Mouse (Mus musculus): ENCODE results near the gene Slc39a11.

Slc39a11 gene

DNA sequence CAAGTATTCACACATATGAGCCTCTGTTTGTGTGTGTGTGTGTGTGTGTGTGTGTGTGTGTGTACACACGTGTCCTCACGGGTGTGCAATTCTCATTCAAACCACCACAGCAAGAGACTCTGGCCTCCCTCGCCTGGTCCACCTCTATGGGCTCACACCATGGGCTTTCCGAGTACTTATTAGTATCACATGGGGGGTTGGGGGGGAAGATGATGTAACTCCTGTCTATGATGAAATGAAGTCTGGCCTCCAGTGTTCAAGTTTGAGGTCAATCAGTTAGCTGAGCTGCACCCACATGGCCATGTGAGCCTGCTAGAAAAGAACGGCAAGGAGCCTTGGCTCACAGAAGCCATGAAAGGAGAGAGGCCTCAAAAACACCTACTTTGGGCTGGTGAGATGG lies 16.5 kb downstream of the Slc39a11 start:
- DNase-seq (ENCODE audit: low read depth, low spot score), result no peak

DNA sequence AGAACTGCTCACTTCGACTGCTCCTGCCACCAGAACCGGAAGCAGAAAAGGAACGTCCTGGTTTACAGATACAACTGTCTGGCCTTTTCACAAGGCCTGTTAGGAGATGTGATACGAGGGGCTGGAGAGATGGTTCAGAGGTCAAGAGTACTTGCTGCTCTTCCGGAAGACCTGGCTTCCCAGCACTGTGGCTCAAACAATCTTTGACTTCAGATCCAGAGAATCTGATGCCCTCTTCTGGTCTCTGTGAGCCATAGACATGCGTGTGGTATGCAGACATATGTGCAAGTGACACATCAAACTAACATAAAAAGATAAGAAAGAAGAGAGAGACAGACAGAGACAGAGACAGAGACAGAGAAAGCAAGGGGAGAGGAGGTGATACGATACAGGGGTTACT lies 17.6 kb downstream of the Slc39a11 start:
- no peak for DNase-seq (ENCODE audit: low read depth, low spot score)

DNA sequence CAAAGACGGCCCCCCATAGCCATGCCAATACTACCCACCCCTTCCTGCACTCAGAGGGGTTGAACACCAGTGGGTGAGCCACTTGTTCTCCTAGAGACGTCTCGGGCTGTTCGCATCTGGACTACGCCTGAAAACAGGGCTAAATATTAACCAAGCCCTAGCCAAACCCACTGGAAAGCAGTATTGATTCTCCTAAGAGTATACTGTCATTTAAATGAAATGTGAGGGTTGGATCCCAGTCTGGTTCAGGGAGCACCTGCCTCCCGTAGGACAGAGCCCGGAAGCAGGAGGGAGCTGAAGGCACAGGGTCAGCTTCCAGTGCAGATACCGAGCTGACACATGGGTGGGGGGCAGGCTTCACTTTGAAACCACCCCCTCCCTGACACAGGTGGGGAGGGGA lies 18.0 kb downstream of the Slc39a11 start:
- DNase-seq (ENCODE audit: low read depth, low spot score), result no peak

DNA sequence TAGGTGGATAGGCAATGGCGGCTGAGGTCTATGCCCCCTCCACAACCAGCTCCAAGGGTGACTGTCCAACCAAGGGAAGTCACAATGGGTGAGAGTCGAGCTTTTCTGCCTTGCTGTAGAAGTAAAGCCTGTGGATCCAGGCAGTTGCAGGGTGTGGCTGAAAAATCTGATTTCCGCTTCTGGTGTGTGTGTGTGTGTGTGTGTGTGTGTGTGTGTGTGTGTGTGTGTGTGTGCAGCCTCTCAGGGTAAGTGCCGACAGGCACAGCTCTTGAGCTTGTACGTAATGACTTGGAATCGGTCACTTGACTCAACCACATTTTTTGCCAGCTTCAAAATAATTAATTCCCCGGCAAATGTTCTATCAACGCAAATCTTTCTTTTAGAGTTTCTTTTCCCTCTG lies 18.6 kb downstream of the Slc39a11 start:
- no peak for DNase-seq (ENCODE audit: low read depth, low spot score)

DNA sequence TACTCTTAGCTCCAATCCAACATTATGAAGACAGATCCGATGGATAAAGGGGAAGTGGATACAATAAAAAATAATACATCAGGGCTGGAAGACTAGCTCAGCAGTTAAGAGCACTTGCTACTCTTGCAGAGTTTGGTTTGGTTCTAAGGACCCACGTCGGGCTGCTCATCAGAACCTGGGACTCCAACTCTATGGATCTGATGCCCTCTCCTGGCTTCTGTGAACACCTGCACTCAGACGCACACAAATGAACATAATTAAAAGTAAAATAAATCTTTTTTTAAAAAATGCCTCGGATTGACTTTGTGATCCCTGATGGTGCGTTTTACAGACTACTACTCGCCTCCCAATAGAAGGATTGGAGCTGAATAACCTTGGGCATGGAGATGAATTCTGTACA lies 19.2 kb downstream of the Slc39a11 start:
- peak; percentile 25 for DNase-seq (ENCODE audit: low read depth, low spot score)

DNA sequence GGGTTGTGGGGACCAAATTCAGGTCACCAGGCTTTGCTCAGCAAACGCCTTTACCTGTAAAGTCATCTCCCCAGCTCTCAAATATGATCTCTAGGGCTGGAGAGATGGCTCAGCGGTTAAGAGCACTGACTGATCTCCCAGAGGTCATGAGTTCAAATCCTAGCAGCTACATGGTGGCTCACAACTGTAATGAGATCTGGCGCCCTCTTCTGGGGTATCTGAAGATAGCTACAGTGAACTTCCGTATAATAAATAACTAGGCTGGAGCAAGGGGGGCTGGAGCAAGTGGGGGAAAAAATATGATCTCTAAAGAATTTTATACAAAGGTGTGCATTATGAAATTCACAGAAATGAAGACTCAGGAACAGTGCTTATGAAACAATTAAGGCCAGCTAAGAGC lies 22.1 kb downstream of the Slc39a11 start:
- peak; percentile 67 for DNase-seq (ENCODE audit: low read depth, low spot score)

DNA sequence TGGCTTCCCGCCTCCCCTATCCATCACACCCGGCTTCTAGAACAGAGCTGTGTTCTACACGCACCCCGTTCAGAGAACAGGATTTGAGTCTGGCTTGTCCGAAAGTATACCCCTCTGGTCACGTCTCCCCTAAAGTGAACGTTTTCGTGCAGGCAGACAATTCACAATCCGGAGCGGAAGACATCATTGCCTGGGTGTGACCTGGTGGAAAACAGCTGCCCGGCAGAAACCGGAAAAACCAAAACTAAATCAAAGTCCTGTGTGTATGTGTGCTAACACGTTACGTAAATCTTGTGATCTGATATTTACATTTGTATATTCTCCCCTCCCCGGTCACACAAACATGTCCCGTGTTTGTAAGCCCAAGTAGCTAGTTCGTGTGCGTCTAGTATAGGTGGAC lies 24.4 kb downstream of the Slc39a11 start:
- DNase-seq (ENCODE audit: low read depth, low spot score), result no peak

DNA sequence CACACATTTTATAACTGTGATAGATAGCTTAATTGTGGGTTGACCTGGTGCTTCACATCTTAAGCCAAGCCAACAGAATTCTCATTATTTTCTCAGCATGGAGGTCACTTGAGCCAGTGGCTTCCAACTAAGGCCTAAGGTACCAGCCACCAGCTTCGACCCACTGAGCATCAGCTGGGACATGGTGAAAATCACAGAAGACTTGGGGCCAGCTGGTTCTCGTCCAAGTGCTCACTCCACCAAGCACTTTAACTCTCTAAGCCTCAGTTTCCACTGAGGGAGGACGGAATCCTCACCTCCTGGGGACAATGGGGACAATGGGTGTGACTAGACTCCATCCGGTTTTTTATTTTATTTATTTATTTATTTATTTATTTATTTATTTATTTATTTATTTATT lies 27.9 kb downstream of the Slc39a11 start:
- no peak for DNase-seq (ENCODE audit: low read depth, low spot score)

DNA sequence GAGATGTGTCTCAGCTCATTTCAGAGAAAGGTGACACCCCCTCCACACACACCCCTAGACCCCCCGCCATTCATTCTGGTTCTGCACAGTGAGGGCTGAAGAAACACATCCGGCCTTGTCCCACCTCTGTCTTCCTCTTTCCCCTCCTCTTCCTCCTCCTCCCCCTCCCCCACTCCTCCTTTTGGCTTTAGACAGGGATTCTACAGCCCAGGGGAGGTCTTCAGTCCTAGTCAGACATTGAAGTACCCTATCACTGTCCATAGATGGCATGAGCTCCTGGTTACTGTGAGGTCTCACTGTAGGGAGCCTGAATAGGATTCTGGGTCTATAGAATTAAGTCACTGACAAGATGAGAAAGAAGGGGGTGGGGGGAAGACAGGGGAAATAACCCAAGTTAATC lies 28.9 kb downstream of the Slc39a11 start:
- DNase-seq (ENCODE audit: low read depth, low spot score), result no peak

DNA sequence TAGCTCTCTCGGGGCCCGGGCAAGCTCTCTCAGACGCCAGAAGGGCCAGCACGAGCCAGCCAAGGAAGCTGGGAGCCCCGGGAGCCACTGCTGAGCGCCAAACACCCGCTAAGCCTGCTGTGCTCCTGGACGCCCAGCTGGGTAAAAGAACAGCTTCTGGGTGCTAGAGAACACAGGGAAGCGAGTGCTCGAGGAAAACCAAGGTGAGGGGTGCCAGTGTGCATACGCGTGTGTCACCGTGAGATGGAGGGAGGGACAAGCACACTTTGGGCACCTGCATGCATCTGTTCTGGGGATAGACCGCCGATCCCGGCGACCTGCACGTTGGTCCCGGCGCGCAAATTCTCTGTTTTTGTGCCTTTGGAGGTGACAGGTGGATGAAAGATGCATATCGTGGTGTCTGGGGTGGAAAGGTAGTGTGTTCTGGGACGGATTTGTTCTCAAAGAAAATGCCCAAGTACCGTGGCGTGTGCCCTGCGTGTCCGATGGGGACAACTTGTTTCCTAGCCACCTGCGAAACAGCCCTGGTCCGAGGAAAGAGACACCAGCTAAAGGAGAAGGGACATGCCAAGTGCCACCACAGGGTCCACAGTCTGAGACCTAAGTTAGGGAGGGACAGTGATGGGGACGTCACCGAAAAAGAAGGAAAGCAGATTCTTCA lies 30.3 kb downstream of the Slc39a11 start:
- no peak for DNase-seq (ENCODE audit: low read depth, low spot score)

DNA sequence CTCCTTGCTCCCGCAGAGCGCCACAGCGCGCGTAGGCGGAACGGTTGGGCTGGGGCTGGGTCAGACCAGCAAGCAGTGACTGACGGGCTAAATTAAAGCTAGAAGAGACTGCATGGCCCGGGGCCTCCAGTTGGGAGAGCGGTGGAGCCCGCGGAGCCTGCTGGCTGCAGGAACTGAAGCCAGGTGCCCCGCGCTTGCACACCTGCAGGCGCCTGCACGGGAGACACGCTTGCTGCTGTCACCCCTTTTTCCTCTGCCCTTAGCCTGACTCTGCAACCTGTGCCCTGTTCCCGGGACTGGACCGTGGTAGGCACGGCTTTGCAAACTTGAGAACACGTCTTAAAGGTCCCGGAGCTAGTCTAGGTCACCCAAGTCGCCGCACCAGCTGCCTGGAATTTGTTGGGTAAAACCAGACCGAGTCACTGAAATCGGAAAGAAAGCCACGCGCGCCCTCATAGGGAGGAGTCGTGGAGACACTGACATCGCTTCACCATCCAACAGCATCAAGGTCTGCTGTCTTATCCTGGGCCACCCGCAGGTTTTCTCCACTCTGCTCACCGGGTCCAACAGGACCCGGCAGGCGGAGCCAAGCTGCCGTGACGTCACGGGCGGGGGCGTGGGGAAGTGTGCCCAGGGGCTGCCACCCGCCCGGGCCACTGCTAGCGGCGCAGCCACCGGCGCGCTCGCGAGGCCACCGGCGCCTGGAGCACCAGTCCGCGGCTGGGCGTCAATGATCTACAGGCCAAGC lies 31.0 kb downstream of the Slc39a11 start, which contains the start of gene Sstr2:
Sstr2 (plus strand) TSS at position 671 of the 748 bp plus-strand sequence.
- peak; percentile 86 for DNase-seq (ENCODE audit: low read depth, low spot score)

DNA sequence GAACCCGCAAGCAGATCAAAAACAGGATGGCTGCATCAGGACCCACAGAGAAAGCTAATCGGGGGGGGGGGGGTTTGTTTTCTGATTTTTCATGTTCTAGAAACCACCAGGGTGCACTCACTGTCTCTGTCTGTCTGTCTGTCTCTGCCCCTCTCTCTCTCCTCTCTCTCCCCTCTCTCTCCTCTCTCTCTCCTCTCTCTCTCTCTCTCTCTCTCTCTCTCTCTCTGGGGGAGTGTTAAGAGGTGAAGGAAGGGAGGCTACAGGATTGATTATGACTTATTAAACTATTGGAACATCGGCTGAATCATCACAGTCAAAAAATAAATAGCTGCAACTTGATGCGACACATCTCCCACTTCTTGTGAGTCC lies 31.6 kb downstream of the Slc39a11 start:
- DNase-seq (ENCODE audit: low read depth, low spot score), result no peak

DNA sequence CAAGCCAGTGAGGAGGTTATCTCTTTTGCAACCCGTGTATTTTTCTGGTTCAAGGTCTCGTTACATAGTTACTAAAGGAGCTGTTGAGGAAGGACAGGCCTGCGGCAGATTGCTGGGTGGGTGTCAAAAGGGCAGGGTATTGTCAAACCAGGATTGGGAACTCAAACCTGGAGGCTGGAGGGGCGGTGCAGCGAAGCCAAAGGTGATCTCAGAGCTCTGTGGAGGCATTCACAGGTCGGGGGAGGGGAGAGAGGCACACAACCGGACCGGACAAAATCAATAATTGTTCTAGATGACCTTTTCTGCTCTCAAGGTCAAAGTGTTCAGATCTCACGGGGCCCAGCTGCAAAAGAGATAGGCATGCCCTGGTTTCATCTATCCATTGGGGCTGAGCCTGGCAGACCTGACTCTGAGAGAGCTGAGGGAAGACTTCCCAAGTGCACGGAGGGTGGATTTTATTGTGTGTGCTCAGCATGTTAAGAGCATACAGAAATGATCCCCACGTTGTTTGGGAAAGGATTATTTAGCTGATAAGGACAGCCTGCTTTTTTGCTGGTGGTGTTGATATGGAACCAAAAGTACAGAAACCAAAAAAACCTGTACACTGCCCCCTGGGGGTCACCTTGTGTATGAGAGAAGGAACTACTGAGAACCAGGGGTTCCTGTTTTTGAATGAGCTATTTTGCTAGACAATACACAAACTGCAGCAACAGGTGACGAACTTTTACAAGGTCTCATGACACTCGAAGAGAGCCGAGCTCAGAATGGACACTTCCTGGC lies 32.6 kb downstream of the Slc39a11 start:
- peak; percentile 81 for DNase-seq (ENCODE audit: low read depth, low spot score)

DNA sequence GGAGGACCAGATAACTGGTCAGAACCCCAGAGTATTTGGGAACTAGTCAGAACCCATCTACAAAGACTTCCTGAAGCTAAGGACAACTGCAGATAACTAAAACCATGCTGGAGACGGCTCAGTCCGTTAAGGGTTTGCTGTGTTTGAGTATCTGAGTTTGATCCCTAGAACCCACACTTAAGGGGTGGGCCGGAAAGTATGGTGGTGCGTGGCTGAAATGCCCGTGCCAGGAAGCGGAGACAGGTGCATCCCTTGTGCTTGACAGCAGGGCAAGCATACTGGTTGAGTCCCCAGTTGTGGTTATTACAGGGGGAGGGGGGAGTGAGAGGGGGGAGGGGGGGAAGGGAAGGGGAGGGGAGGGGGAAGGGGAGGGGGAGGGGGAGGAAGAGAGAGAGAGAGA lies 35.4 kb downstream of the Slc39a11 start:
- DNase-seq (ENCODE audit: low read depth, low spot score), result peak; percentile 9

DNA sequence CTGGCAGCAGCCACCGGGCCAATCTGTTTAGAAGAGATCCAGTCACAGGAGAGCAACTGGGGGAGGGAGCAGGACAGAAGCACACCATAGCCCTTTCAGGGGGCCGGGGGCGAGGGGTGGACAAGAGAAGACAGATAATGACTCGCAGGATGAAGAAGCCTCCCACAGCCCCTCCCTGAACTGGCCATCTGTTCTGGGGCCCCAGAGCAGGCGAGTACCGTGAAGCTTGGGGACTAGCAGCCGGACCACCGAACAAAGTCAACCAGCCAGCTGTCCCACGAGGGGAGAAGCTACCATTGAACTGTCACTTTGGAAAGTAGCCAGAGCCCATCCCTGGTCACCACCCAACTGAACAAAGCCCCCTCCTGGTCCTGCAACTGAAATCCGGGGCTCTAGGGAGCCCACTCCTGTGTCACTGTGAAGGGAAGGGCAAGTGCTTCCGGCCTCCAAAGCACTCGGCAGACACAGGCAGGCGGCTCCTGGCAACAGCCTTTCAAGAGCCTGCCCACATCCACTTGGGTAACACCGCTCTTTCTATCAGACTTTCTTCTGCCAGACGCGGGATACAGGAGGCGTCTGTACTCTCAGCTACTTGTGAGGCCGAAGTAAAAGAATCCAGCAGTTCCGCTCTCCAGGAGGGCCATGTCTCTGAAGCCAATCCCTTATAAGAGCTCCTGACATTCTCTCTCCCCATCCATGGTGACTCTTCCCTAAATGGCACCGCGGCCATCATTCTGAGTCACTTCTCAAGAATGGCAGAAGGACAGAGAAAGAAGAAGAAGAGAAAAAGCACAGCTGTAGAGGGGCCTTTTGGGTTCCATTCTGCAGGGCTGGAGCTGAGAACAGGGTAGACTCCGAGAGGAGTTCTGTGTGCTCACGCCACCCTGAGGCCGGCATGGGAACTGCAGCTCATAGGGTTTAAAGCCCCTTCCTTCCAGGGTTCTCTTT lies 37.9 kb downstream of the Slc39a11 start:
- peak; percentile 81 for DNase-seq (ENCODE audit: low read depth, low spot score)

DNA sequence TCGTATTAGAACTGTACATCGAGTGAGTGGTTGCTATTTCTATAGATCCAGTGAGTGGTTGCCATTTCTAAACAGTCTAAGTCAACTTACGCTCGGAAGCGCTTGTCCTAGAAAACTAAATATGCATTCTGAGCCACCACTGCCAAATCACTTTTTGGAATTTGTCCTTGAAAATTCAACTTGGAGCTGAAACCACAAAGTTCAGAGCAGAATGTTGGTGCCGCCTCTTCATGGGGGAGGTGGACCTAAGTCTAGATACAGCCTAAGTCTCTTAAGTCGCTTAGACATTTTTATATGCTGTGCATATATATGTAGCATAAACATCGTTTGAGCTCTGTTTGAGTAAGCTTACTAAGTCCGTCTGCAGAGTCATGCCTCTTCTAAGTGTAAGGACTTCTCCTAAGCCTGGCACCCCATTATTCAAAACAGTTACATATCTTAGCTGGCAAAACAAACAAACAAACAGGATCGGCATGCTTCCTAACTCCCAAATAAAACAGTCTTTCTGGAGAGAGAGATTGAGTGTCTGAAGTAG lies 38.7 kb downstream of the Slc39a11 start:
- no peak for DNase-seq (ENCODE audit: low read depth, low spot score)

DNA sequence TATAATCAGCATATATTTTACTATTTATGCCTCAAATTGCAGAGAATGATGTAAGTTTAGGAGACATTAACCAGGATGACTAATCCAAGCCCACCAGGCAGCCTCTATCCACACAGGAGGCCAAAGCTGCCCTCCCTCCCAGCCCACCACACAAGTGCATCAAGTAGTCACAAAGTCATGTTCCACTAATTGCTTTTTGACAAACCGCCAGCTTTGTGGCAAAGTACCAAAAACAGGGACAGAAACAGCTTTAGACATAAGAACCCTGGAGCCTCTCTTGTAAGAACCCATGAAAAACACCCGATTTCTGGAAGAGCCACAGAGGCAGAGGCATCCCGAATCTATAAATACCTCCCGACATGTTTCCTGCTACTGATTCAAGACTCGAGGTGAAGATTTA lies 39.6 kb downstream of the Slc39a11 start:
- DNase-seq (ENCODE audit: low read depth, low spot score), result no peak

DNA sequence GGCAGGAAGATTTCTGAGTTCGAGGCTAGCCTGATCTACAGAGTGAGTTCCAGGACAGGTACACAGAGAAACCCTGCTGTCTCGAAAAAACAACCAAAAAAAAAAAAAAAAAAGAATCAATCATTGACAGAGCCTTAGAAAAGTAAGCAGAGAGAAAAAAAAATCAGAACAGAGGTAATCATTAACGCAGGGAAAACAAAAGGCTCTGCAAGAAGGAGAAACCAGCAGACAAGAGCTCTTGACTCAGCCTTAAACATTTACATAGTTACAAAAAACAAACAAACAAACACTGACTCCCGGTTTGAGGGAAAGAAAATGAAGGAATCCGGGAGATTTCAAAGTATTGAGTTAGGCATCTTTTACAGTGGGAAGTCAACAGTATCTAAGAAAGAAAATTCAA lies 40.3 kb downstream of the Slc39a11 start:
- DNase-seq (ENCODE audit: low read depth, low spot score), result no peak

DNA sequence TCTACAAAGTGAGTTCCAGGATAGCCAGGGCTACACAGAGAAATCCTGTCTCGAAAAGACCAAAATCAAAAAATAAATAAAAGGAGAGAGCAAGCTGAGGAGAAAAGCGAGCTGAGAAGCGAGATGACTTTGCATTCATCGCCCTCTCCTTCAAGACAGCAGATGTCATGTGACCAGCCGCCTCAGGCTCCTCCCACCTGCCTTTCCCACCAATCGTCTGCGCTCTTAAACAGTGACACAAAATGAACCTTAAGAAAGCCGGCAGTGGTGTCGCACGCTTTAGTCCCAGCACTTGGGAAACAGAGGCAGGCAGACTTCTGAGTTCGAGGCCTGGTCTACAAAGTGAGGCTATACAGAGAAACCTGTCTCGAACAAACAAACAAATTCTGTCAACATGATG lies 42.3 kb downstream of the Slc39a11 start:
- DNase-seq (ENCODE audit: low read depth, low spot score), result no peak

DNA sequence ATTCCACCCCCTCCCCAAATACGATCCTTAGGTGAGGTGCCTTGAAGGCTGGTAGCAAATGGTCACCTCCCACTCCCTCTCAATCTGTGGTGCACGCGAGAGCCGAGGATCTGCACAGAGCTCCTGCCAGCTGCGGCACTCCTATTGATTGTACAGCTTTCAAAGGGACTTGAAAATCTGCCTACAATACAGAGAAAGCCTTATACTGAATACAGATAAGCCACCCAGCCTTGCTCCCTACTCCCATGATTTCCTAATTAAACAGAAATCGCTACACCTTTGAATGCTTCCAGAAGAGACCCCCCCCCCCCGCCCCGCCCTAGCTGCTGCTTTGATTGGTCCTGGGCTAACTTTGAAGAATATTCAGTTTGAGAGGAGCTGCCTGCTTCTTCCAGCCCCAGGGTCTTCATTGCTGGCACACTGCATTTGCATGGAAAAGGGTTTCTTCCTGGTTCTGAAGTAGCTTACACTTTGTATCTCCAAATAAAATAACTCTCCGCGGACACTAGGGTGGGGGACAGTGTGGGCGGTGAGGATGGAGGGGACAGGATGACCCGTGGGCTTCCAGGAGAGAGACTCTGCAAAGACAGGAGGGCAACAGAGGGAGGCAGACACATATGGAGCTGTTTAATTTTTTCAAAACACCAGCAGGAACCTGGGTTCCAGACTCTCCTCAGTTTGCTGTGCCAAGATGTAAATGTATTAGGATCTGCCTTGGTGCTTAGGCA lies 48.1 kb downstream of the Slc39a11 start:
- DNase-seq (ENCODE audit: low read depth, low spot score), result no peak
